Mouse (Mus musculus) thymus, postnatal 14 days (tissue): ENCODE measurements around the gene Ogfod2.

Experiments
- DNase-seq: peaks from one replicate; pipeline ENCODE4 v3.0.0; 2021

Ogfod2 gene

DNA sequence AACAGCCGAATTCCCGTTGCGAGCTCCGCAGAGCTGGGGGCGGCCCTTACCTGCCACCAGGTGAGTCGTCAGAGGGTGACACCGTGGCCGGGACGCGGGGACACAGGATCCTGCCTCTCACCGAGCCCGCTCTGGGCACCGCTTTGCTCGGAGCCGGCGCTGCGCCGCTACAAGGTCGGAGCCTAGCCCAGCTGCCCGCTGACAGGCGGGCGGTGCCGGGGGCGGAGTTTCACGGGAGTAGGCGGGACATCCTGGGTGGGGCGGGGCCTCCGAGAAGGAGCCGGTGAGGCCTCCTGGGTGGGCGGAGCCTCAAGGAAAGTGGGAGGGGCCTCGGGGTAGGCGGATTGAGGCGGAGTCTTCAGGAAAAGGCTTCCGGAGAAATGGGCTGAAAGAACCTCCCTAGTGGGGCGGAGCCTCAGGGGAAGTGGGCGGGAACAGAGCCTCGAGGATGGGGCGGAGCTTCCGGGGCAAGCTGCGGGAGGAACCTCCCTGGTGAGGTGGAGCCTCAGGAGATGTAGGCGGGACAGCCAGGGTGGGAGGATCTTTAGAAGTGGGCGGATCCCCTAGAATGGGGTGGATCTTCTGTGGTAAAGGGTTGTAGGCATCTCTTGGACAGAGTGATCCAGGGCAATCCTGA, 16.4 kb upstream of the Ogfod2 start, which contains the start of gene Abcb9:
Gene Abcb9, minus strand, starts transcription at position 203 of the 637 bp plus-strand sequence.
- DNase-seq = peak; percentile 94

DNA sequence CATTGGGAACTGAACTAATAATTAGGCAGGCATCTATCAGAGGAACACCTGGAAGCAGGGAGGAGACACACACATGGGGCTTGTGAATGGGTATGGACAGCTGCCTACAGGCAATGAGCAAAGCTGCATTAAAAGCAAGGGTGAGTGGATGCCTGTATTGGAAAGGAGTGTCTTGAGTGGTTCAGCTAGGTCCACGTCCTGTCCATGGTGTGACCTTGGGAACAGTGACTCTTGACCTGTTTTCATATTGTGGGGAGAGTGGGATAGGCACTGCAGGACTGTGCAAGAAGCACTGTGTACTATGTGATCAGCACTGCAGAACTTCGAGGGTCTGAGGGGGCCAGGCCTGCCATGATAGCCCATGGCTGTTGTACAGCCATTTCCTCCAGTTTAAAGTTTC, 13.2 kb upstream of the Ogfod2 start:
- DNase-seq = no peak

DNA sequence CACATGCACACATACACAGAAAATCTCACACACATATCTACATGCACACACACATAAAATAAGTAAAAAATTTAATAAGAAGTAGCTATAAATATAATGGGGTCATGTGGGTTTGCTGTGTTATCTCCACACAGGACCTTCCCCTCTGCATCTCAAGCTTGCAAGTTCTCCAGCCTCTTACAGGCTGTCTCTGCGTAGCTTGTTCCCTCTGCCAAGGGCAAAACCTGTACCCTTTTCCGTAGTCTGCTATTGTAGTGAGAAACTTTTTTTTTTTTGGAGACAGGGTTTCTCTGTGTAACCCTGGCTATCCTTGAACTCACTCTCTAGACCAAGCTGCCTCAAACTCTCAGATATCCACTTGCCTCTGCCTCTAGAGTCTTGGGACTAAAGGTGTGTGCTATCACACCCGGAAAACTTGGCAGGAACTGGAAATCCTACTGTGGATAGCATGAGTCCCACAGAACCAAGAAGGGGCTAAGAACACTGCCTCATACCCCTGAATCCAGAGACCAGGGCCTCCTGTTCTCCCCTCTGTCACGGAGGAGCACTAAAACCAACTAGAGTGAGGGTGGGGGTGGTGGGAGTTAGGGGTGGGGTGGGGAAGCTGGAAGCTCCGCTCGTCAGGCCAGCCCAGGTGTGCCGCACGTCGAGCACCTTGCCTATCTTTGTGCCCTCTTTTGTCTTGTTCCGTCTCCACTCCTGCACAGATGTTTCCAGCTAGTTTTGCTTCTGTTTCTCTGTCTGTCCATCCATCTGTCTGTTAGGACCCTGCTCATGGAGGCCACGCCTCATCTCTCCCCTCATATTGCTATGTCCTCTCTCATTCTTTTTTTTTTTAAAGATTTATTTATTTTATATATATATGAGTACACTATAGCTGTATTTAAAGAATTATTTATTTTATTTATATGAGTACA, 11.7 kb upstream of the Ogfod2 start:
- DNase-seq = no peak

DNA sequence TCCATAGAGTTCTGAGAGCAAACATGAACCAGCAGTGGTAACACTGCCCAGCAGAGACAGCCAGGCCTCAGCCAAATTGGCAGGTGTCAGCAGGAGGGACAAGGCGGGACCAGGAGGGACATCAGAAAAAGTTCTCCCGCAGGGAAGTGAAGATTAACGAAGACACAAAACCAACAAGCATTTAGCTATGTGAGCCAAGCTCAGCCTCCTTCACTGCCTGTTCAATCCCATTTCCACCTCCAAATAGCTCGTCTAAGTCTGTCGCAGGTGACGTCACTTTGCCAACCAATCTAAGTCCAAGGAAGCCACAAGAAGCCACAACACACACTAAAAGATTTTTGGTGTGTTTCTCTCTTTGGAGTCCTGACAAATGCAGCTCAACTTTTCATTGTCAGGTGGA, 9.8 kb upstream of the Ogfod2 start:
- DNase-seq = no peak

DNA sequence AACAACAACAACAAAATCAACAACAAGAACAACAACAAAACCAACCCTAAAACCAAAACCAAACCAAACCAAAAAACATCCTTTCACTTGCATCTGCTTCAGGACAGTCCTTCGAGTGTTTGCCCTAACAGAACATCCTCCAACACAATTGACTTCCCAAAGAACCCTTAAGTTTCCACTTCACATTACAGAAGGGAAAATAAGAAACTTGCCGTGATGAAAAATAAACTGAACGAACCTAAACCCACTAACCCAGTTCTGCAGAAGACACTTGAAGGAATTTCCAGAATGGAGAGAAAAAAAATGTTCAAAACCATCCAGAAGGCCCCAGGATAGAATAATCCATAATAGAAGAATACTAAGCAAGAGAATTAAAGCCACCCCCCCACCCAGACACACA, 9.1 kb upstream of the Ogfod2 start:
- no peak for DNase-seq

DNA sequence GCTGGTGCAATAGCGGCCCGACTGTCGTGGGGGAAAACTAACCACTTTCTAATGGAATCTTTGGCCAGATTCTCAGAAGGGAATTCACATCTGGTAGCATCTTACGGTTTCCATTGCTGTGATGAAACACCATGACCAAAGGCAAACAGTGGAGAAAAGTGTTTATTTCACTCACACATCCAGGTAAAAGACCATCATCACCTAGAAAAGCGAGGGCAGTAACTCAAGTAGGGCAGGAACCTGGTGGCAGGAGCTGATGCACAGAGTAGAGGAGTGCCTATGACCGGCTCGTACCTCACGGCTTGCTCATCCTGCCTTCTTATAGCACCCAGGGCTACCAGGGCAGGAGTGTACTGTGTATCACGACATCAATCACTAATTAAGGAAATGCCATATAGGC, 8.5 kb upstream of the Ogfod2 start:
- DNase-seq = no peak

DNA sequence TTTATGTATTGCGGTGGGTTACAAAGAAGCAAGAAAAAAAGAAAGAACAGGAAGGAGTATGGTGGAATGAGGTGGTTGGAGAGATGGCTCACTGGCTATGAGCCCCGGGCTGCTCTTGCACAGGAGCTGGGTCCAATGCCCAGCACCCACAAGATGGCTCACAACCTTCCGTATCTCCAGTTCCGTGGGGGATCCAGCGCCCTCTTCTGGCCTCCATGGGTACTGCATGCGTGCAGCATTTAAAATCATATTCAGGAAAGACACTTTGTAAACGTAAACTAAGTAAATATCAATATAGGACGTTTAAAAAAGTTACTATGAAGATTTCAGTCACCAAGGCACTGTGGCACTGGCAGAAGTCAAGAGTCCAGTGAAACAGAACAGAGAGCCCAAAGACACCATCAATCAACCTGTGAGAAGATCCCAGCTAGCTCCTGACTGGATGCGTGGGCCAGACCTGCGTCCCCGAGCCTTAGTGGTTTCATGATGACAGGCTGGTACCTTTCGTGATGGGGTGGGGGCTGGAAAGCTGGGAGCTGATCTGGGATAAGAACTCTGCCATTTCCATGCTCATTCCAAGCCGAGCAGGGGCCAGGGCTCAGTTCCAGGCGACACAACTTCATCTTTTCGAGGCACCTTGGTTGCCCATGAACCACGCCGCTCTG, 888 bp upstream of the Ogfod2 start:
- peak; percentile 63 for DNase-seq

DNA sequence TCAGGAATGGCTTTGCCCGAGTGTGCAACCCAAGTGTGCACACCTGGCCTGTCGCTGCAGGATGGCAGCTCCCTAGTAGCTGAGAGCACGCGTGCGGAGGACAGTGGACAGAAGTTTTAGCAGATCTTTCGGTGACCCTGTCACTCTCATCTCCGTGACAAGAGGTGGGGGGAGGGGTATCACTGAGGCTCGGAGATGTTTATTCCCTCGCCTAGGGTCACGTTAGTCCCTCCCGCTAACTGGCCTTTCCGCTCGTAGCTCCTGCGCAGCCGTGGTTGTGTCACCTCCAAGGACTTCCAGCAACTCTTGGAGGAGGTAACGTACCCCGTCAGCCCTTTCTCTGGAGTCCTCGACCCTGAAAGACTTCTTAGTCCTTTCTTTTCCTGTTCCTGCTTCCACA, 434 bp downstream of the Ogfod2 start:
- DNase-seq = no peak

DNA sequence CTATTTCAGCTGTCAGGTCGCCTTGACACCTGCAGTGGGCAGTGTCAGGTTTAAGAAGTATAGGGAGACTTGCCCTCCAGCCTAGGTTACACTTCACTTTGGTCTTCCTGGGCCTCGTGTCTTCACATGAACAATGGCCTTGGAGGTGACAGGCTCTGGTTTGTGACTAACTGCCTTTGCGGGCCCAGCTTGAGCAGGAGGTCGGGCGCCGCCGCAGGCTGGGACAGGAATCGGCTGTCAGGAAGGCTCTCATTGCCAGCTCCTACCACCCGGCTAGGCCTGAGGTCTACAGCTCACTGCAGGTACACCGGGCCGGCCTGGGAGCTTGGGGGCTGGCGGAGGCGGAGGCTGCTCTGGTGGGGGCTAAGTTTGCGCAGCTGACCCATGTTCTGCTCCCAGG, 933 bp downstream of the Ogfod2 start:
- peak; percentile 79 for DNase-seq

DNA sequence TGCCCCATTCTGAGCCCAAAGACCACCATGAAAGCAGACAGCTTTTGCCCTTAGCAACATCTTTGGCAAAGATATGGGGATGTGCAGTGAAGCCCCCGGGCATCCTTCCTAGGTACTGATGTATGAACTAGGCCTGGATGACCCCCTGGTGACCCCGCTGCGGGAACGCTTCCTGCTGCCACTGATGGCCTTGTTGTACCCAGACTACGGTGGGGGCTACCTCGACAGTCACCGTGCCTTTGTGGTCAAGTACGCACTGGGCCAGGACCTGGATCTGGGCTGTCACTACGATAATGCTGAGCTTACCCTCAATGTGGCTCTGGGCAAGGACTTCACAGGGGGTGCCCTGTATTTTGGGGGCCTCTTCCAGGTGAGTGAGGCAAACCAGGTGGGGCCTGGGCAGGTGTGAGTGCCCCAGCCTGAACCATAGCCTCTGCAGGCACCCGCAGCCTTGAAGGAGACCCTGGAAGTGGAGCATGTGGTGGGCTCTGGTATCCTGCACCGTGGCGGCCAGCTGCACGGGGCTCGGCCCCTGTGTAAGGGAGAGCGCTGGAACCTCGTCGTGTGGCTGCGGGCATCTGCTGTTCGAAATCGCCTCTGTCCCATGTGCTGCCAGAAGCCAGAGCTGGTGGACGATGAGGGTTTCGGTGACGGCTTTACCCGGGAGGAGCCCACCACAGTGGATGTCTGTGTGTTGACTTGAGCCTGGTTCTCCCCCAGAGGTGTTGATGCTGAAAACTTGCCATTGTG, 2.4 kb downstream of the Ogfod2 start:
- DNase-seq = no peak

DNA sequence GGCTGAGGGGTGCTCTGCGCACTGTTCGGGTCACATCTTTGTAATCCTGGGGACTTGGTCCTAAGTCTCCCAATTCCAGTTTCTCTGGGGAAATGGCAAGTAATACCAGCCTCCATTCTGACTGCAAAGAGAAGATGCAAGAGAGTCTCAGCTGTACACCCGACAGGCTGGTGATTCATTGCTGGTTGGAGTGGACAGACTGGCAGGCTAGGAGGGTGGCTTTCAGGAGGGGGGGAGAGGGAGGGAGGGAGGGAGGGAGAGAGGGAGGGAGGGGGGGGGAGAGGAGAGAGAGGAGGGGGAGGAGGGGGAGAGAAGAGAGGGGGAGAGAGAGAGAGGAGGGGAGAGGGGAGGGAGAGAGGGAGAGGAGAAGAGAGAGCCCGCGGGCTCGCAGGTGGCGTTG, 3.4 kb downstream of the Ogfod2 start:
- no peak for DNase-seq

DNA sequence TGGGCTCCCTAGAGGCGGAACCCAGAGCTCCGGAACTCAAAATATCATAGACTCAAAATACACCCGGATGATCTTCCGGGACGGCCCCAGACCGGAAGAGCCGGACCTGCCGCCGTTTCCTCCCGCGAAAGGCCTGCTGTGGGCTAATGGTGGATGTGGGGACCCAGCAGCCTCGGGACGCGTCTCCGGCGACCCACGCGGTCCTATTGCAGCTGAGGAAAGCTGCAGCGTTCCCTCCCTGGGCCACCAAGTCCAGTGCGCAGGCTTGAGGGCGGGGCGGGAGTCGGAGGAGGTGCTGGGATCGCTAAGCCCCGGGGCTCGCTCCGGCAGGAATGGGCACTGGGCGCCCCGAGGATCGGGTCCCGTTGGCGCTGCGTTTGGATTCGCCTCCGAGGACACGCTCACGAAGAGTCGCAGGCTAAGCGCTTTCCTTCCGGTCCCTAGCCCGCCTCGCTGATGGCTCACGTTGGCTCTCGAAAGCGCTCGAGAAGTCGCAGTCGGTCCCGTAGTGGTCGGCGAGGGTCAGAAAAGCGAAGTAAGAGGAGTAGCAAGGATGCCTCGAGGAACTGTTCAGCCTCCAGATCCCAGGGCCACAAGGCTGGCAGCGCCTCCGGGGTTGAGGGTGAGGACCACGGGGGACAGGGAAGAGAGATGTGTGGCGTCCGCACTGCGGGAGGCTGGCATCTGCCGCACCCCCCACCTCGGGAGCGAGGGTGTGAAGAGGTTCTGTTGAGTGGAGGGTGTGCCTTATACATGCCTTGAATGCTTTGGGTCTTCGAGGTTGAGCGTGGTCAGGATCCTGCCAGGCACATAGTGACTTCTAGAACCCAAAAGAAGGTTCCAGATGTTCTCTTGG, 4.1 kb downstream of the Ogfod2 start, which contains the start of gene Arl6ip4:
Gene Arl6ip4, plus strand, starts transcription at position 100 of the 856 bp plus-strand sequence.
- DNase-seq = peak; percentile 82

DNA sequence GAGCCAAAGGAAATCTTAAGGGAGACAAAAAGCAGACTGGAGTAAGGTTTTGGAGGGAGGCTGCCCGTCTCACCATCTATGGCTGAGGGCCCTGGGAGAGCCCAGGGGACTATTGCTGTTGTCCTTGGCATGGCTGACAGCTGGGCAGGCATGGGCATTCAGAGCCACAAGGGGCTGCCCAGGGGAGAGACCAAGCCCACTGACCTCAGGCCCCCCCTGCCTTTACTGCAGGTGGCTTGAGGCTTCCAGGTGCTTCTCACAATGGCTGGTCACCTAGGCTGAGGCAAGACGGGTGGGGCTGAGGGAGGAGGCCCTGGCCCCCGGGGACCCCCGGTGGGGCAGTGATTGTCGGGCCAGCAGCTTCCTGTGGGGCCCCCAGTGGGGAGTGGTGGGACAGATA, 7.1 kb downstream of the Ogfod2 start:
- no peak for DNase-seq

DNA sequence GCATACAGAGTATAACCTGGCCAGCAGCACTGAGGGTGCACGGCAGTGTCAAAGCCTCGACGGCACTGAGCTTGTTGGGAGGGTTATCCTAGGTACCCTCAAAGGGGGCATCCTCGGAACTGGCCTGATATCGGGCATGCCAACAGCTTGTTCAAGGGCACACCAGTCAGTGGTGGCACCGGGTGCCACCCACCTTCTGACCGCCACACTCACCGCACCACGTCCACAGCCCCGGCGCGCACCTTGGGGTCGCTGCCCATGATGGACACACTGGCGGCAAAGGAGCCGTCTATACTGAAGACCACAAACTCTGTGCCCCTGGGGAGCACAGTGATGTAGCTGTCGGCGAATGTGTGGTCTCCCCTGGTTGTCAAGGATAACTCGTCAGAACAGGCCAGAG, 10.3 kb downstream of the Ogfod2 start:
- DNase-seq = no peak

DNA sequence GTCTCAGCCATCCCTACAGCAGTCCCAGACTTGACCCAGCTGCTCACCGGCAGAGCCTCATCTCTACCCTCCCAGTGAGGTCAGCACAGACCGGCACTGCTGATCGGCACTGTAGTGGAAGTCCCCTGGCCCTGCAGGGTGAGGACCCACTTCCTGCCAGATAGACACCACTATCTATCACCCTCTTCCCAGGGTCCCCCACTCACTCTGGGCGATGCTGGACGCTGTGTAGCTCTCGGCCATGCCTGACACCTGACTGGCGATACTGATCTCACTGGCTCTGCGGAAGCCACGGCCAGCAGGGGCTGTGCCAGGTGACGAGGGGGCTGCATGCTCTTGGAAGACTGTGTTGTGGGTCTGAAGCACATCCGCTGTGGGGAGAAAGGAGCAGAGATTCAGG, 13.0 kb downstream of the Ogfod2 start:
- DNase-seq = no peak

DNA sequence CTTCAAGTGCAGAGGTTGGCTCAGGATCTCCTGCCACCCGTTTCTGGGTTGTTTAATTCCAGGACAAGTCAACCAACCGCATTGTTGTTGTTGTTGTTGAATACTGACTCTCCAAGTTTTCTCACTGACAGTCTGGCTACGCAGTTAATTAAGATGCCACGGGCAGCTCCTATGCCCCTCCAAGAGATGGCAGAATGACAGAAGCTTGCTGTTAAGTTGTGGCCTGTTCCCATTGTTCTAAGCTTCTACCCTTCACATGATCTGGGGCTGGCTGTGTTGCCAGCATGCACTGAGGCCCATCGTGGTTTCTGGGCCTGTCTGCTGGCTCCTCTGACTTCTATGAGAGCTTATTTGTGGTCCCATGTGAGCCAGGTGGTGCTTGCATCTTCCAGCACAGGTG, 22.2 kb downstream of the Ogfod2 start:
- no peak for DNase-seq

DNA sequence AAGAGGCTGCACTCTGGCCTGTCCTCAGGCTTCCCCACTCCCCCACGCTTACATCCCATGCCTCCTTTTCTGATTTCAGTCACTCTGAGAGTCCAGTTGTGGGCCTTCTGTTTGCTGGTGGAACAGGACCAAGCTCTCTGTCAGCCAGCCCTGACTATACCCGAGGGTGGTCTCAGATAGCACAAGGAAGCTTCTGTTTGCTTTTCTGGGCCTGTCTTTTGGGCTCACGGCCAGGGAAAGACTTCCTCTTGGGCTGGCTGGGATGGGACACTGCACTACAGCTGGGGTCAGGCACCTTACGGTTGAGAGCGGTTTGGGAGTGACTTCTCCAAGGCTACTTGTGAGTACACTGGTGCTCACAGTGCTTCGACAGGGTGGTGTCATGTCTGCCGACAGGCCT, 26.0 kb downstream of the Ogfod2 start:
- DNase-seq = no peak

DNA sequence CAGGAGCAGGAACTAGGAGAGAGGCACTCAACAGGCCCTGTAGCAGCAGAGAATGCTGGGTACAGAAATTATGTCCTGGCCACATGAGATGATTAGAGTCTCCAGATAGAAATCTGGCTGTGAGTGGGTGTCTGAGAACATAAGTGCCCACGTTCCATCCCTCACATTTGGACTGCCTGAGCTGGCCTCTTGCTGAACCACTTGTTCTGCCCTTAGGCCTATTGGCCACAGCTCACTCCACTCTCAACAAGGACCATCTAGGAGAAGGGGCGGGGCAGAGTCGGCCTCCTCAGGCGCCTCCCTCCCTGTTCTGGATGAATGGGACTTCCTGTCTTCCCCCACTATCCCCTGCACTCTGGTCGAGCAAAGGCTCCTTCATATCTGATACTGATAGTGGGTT, 36.9 kb downstream of the Ogfod2 start:
- no peak for DNase-seq

DNA sequence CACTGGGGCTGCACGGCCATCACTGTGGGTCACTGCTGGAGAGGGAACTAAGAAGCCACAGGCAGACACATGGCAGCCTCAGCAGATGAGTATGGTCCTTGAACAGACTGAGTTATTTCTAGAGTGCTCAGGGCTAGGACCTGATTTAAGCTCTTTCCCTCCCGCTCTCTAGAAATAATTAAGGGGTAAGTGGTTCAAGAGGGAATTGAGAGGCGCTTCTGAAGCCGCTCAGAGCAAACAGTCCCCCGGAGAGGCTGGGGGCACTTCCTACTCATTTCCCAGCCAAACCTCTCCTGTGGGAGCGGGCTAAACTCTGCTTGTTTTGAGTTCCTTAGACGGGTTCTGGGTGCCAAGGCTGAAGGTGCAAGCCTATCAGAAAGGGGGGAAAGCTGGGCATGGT, 38.8 kb downstream of the Ogfod2 start:
- DNase-seq = no peak

DNA sequence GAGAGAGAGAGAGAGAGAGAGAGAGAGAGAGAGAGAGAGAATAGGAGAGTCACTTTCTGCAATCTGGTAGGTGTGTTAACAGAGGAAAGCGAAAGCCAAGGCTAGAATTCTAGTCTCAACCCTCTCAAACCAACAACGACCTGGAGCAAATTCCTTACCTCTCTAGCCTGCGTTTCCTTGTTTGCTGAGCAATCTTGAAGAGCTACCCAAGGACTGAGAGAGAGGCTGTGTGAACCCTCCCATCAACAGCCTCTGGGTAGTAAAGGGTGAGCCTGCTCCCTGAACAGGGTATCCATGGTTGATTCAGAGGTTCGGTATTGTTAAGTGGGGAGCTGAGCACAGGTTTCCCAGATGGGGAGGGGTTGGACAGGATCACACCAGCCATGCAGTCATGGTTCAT, 40.6 kb downstream of the Ogfod2 start:
- no peak for DNase-seq

DNA sequence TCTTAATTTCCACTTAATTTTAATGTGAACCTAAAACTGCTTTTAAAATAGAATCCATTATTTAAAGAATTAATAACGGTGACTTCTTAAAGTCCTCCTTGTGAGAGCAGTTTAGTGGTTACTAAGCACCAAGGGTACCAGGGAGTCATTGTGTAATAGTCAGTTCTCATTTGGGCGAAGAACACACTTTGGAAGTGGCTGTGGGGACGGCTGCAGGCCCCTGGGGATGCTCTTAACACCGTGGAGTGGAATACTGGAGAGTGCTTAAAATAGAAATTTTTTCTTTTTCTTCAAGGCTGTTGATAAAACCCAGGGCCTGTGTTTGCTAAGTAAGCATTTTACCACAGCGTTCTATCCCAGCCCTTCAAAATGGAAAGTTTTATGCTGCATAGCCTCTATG, 43.8 kb downstream of the Ogfod2 start:
- no peak for DNase-seq

DNA sequence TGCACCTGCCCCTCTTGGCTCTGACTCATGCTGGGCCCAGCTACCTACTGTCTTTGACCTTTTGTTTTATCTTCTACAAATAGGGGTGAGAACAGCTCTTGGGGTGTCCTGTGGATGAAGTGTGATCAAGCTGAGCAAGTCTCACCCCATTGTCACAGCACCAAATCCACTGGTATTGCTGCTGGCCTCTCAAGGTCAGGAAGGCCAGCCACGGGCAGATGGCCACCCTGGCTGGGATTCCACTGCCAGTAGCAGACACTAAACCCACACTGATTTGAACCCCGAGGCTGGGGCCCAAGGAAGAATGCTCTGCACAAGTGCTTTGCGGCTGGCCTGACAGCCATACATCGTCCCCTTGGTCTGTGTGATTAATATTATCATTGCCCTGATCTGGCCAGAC, 46.2 kb downstream of the Ogfod2 start:
- DNase-seq = no peak
